Mouse (Mus musculus): ENCODE results near the gene Glrx5. TPM values are rescaled to one million over a fixed set of nuclear protein-coding genes. Genes with fewer than 3 reads are reported as not detected.

Glrx5 gene
- polyA plus RNA-seq, 2 experiments, result 70.0 to 175 TPM

DNA sequence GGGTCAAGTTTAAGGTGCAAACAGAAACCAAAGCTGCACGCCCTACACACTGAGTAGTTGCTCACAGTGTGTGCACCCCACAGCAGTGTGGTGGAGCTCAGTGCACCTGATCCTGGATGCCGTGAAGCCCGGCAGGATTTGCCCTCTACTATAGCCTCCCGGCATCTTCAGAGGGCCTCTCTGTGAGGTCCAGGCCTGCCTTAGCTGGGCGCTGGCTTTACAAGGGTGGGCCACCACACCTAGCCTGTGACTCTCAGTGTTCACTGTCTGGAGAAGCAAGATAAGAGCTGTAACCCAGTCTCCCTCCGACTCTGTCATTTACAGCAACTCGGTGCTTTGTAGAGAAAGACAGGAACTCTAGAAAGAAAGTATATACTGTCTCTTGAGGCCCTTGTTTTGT lies 6.4 kb downstream of the Glrx5 start:
- H3K27ac ChIP-seq (replicated peaks; ENCODE audit: low read depth, low read length), result no peak overlapping the region
- no peaks in the 10 kb centered on the region for H3K9me3 ChIP-seq (ENCODE audit: control insufficient read depth, low read length)
- no peak overlapping the region for H3K9ac ChIP-seq (ENCODE audit: low read depth, low read length, severe bottlenecking)
- no peak for DNase-seq (ENCODE audit: low spot score)
- WGBS, result 75% methylated on average over 7 of the region's 7 CpGs
- peaks cover 27% of the 10 kb centered on the region for H3K36me3 ChIP-seq (ENCODE audit: control insufficient read depth, insufficient read depth, low read length)
- peaks cover 6% of the 10 kb centered on the region for H3K4me1 ChIP-seq (ENCODE audit: control insufficient read depth, insufficient read depth, low read length)
- TF ChIP-seq POLR2A (IDR thresholded peaks at IDR 0.05; ENCODE audit: borderline replicate concordance, extremely low read depth, insufficient read depth, insufficient read length), result no peak
- no peak overlapping the region for H3K4me2 ChIP-seq (replicated peaks; ENCODE audit: low read depth, low read length, severe bottlenecking)
- no peak overlapping the region for H3K4me3 ChIP-seq (replicated peaks; ENCODE audit: low read length)
- no peaks in the 10 kb centered on the region for H3K27me3 ChIP-seq (ENCODE audit: control insufficient read depth, insufficient read depth, low read length)
- no peak for ATAC-seq (ENCODE audit: low FRiP score, low read depth)

DNA sequence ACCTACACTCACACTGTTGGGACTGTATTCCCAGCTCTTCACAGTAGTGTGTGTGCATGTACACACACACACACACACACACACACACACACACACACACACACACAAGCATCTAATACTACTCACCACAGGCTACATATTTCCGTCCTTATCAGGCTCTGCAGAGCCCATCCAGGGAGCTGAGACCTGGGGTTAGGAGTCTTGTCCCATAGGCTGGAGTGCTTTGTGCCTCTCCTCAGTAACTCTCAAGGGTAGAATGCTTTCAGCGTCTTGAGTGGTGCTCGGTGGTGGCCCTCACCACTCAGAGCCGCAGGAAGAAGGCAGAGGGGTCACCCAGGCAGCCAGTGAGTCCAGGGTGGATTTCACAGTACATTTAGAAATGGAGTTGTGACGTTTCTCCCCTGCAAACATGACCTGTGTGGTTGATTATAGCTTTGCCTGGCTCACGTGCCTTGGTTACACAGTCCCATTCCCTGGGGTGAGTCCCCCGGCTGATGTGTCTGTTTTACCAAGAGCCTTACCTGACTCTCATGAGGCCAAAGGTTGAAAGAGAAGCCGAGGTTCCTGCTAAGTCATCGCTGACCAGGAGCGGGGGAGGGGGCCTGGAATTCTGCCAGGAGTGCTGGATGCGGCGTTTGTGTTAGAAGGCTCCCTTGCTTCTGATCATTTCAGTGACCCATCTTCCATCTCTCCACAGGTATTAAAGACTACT lies 7.2 kb downstream of the Glrx5 start:
- WGBS, result 61% methylated on average over 12 of the region's 12 CpGs
- DNase-seq (ENCODE audit: low spot score) (no peak), ATAC-seq (ENCODE audit: low FRiP score, low read depth) (no peak)
- peaks cover 27% of the 10 kb centered on the region for H3K36me3 ChIP-seq (ENCODE audit: control insufficient read depth, insufficient read depth, low read length)
- H3K9ac ChIP-seq (ENCODE audit: low read depth, low read length, severe bottlenecking), result no peak overlapping the region
- H3K4me3 ChIP-seq (replicated peaks; ENCODE audit: low read length), result no peak overlapping the region
- H3K27me3 ChIP-seq (ENCODE audit: control insufficient read depth, insufficient read depth, low read length), result no peaks in the 10 kb centered on the region
- no peak overlapping the region for H3K4me2 ChIP-seq (replicated peaks; ENCODE audit: low read depth, low read length, severe bottlenecking)
- TF ChIP-seq POLR2A (IDR thresholded peaks at IDR 0.05; ENCODE audit: borderline replicate concordance, extremely low read depth, insufficient read depth, insufficient read length), result no peak
- H3K27ac ChIP-seq (replicated peaks; ENCODE audit: low read depth, low read length), result no peak overlapping the region
- H3K9me3 ChIP-seq (ENCODE audit: control insufficient read depth, low read length), result no peaks in the 10 kb centered on the region
- H3K4me1 ChIP-seq (ENCODE audit: control insufficient read depth, insufficient read depth, low read length), result no peaks in the 10 kb centered on the region; the same call in 1 of the 2 replicates

DNA sequence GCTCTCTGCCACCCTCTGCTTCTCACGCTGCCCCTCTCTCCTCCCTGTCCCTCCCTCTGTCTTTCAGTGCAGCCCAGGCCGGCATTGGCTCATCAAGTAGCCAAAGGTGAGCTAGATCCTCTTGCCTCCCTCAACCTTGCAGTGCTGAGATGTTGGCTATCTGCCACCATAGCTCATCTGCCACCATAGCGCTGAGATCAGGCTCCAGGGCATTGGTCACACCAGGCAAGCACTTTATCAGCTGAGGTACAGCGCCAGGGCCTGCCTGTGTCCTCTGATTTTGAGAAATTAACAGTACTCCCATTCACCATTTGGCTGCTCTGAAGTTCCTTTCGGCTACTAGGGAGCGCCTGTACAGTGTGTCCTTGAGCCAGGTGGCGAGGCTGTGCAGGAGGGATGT lies 8.5 kb downstream of the Glrx5 start:
- no peak for ATAC-seq (ENCODE audit: low FRiP score, low read depth)
- DNase-seq (ENCODE audit: low spot score), result no peak
- Histone ChIP-seq H3K27ac (replicated peaks; ENCODE audit: low read depth, low read length) (no peak overlapping the region), H3K9me3 (ENCODE audit: control insufficient read depth, low read length) (0 out of 2 replicates have a peak, but pooled peaks cover under 1% of the 10 kb centered on the region), H3K27me3 (ENCODE audit: control insufficient read depth, insufficient read depth, low read length) (no peaks in the 10 kb centered on the region), H3K9ac (ENCODE audit: low read depth, low read length, severe bottlenecking) (no peak overlapping the region), H3K4me2 (replicated peaks; ENCODE audit: low read depth, low read length, severe bottlenecking) (no peak overlapping the region), H3K36me3 (ENCODE audit: control insufficient read depth, insufficient read depth, low read length) (peaks cover 27% of the 10 kb centered on the region), H3K4me1 (ENCODE audit: control insufficient read depth, insufficient read depth, low read length) (no peaks in the 10 kb centered on the region; the same call in 1 of the 2 replicates), H3K4me3 (replicated peaks; ENCODE audit: low read length) (no peak overlapping the region)
- 98% methylated on average over 7 of the region's 7 CpGs for WGBS
- no peak for TF ChIP-seq POLR2A (IDR thresholded peaks at IDR 0.05; ENCODE audit: borderline replicate concordance, extremely low read depth, insufficient read depth, insufficient read length)

DNA sequence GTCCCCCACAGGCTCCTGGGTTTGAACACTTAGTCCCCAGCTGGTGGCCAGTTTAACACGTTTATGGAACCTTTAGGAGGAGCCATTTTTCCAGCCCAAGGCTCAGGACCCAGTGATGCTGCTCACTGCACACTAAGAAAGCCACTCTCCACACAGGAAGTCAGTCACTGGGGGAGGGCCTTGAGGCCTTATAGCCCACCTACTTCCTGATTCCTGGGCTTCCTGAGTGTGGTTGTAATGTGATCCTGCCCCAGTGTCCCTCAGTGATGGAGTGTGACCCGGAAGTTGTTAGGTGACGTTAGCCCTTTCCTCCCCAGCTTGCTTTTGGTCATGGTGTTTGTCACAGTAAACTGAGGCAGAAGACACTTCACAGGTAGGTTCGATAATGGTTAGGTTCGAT lies 10.6 kb downstream of the Glrx5 start:
- H3K27me3 ChIP-seq (ENCODE audit: control insufficient read depth, insufficient read depth, low read length), result no peaks in the 10 kb centered on the region
- no peak overlapping the region for H3K9ac ChIP-seq (ENCODE audit: low read depth, low read length, severe bottlenecking)
- no peak overlapping the region for H3K27ac ChIP-seq (replicated peaks; ENCODE audit: low read depth, low read length)
- H3K4me1 ChIP-seq (ENCODE audit: control insufficient read depth, insufficient read depth, low read length), result no peaks in the 10 kb centered on the region
- no peak overlapping the region for H3K4me2 ChIP-seq (replicated peaks; ENCODE audit: low read depth, low read length, severe bottlenecking)
- DNase-seq (ENCODE audit: low spot score) (no peak), ATAC-seq (ENCODE audit: low FRiP score, low read depth) (no peak)
- 85% methylated on average over 5 of the region's 5 CpGs for WGBS
- no peak for TF ChIP-seq POLR2A (IDR thresholded peaks at IDR 0.05; ENCODE audit: borderline replicate concordance, extremely low read depth, insufficient read depth, insufficient read length)
- peaks cover 27% of the 10 kb centered on the region for H3K36me3 ChIP-seq (ENCODE audit: control insufficient read depth, insufficient read depth, low read length)
- no peak overlapping the region for H3K4me3 ChIP-seq (replicated peaks; ENCODE audit: low read length)
- 0 out of 2 replicates have a peak, but pooled peaks cover 3% of the 10 kb centered on the region for H3K9me3 ChIP-seq (ENCODE audit: control insufficient read depth, low read length)

DNA sequence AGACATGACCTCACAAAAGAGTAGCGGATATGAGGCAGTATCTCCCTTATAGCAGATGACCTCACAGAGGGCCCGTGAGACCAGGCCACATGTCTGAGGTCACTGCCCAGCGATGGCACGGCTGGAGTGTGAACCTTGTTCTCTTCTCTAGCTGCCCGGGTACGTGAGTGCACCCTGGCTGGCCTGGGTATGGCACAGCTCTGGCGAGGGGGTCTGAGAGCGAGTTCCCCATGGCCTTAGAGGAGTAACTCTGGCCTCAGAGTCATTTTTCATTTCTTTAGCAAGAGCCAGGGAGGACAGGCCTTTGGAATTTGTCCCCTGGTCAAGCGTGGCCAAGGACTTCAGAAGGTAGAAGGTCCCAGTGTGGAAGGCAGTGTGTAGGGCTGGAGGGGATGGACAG lies 12.3 kb downstream of the Glrx5 start:
- TF ChIP-seq POLR2A (IDR thresholded peaks at IDR 0.05; ENCODE audit: borderline replicate concordance, extremely low read depth, insufficient read depth, insufficient read length), result no peak
- H3K9me3 ChIP-seq (ENCODE audit: control insufficient read depth, low read length), result 0 out of 2 replicates have a peak, but pooled peaks cover 3% of the 10 kb centered on the region
- 88% methylated on average over 9 of the region's 9 CpGs for WGBS
- H3K4me3 ChIP-seq (replicated peaks; ENCODE audit: low read length), result no peak overlapping the region
- ATAC-seq (ENCODE audit: low FRiP score, low read depth) (no peak), DNase-seq (ENCODE audit: low spot score) (no peak)
- H3K4me2 ChIP-seq (replicated peaks; ENCODE audit: low read depth, low read length, severe bottlenecking), result no peak overlapping the region
- no peaks in the 10 kb centered on the region for H3K4me1 ChIP-seq (ENCODE audit: control insufficient read depth, insufficient read depth, low read length)
- H3K27ac ChIP-seq (replicated peaks; ENCODE audit: low read depth, low read length), result no peak overlapping the region
- H3K27me3 ChIP-seq (ENCODE audit: control insufficient read depth, insufficient read depth, low read length), result no peaks in the 10 kb centered on the region
- H3K9ac ChIP-seq (ENCODE audit: low read depth, low read length, severe bottlenecking), result no peak overlapping the region
- peaks cover 27% of the 10 kb centered on the region for H3K36me3 ChIP-seq (ENCODE audit: control insufficient read depth, insufficient read depth, low read length)
